Mouse (Mus musculus) right cerebral cortex, adult 2 months (tissue): ENCODE data around the gene Rmdn3.

Experiments
- DNase-seq, 2 experiments: peaks; one replicate each; pipeline ENCODE4 v3.0.0; 2021 to 2022; ENCODE audit warnings: low spot score in 2 of 2

Rmdn3 gene

GRCm38 (mm10) chr2:119156681-119157572, at the start of gene Rmdn3:
Gene Rmdn3, minus strand, starts transcription at chr2:119157034.
- DNase-seq = peak; percentile 98 to 99

- no peak for DNase-seq
Observed at GRCm38 (mm10) chr2:119203871-119204460, 47.1 kb upstream of the Rmdn3 start.

GRCm38 (mm10) chr2:119202914-119203453, 46.1 kb upstream of the Rmdn3 start:
- DNase-seq = no peak

GRCm38 (mm10) chr2:119198934-119199333, 42.1 kb upstream of the Rmdn3 start:
- DNase-seq = no peak

- no peak for DNase-seq
Observed at GRCm38 (mm10) chr2:119198049-119198448, 41.2 kb upstream of the Rmdn3 start.

- DNase-seq = no peak
Observed at GRCm38 (mm10) chr2:119197493-119197892, 40.7 kb upstream of the Rmdn3 start.

GRCm38 (mm10) chr2:119196316-119197108, 39.7 kb upstream of the Rmdn3 start:
- no peak for DNase-seq

- no peak for DNase-seq
Observed at GRCm38 (mm10) chr2:119194140-119194539, 37.3 kb upstream of the Rmdn3 start.

GRCm38 (mm10) chr2:119190969-119191368, 34.1 kb upstream of the Rmdn3 start:
- DNase-seq = no peak

GRCm38 (mm10) chr2:119189029-119189710, 32.3 kb upstream of the Rmdn3 start:
- DNase-seq = peak; percentile 86 to 94

GRCm38 (mm10) chr2:119182914-119183313, 26.1 kb upstream of the Rmdn3 start:
- no peak for DNase-seq

GRCm38 (mm10) chr2:119177384-119177939, 20.6 kb upstream of the Rmdn3 start:
- DNase-seq = no peak

- no peak for DNase-seq
Observed at GRCm38 (mm10) chr2:119176761-119177160, 19.9 kb upstream of the Rmdn3 start.

- DNase-seq = no peak
Observed at GRCm38 (mm10) chr2:119175614-119176013, 18.8 kb upstream of the Rmdn3 start.

- no peak for DNase-seq
Observed at GRCm38 (mm10) chr2:119174866-119175265, 18.0 kb upstream of the Rmdn3 start.

GRCm38 (mm10) chr2:119173991-119174651, 17.3 kb upstream of the Rmdn3 start, which contains the start of gene Gm14137:
Gene Gm14137, plus strand, starts transcription at chr2:119174509.
- DNase-seq = no peak

GRCm38 (mm10) chr2:119172862-119173576, 16.2 kb upstream of the Rmdn3 start:
- DNase-seq = no peak

GRCm38 (mm10) chr2:119172446-119172845, 15.6 kb upstream of the Rmdn3 start:
- no peak for DNase-seq

GRCm38 (mm10) chr2:119171574-119171973, 14.7 kb upstream of the Rmdn3 start:
- DNase-seq = no peak

- no peak for DNase-seq
Observed at GRCm38 (mm10) chr2:119170282-119170681, 13.4 kb upstream of the Rmdn3 start.
